Mouse (Mus musculus) embryonic fibroblast, embryonic 13.5 days (primary cell): Measurements from ENCODE around the gene Nrxn1. TPM values are rescaled to one million over a fixed set of nuclear protein-coding genes. Genes with fewer than 3 reads are reported as not detected.
"Not testable (repeated sequence)": the region's sequence is repeated elsewhere in the genome, so short reads cannot be mapped to it uniquely, and the experiment has no call there.

ENCODE experiments used
- H3K27ac ChIP-seq: 2 replicates; pipeline ENCODE4 v1.5.1; 2012; ENCODE audit warnings: low read length, control low read depth, inconsistent platforms; ENCODE audit not compliant: insufficient read depth
- H3K4me1 ChIP-seq: 2 replicates; pipeline ENCODE4 v1.6.1; 2011; ENCODE audit warnings: low read length; ENCODE audit not compliant: control insufficient read depth, insufficient read depth
- H3K4me3 ChIP-seq: 2 replicates; pipeline ENCODE4 v1.5.1; 2011; ENCODE audit warnings: mild to moderate bottlenecking, control low read depth, low read length; ENCODE audit not compliant: insufficient read depth
- CTCF ChIP-seq: IDR thresholded peaks from 2 replicates; pipeline ENCODE4 v1.5.1; 2011; ENCODE audit warnings: mild to moderate bottlenecking, control low read depth, low read length, moderate library complexity, borderline replicate concordance; ENCODE audit not compliant: insufficient read depth
- POLR2A ChIP-seq: IDR thresholded peaks from 2 replicates; pipeline ENCODE4 v1.6.1; 2011; ENCODE audit warnings: low read depth, mild to moderate bottlenecking, control low read depth, low read length, moderate library complexity
- polyA plus RNA-seq: library from polyadenylated mRNA; stranded (reverse); fragments of >200 nt; gene quantifications from 2 replicates; pipeline ENCODE4 v1.2.4, GENCODE M21; 2011; ENCODE audit warnings: low read depth; ENCODE audit not compliant: missing spikeins, insufficient read length

Nrxn1 gene
- polyA plus RNA-seq, 1 experiment, result 1.3 TPM

DNA sequence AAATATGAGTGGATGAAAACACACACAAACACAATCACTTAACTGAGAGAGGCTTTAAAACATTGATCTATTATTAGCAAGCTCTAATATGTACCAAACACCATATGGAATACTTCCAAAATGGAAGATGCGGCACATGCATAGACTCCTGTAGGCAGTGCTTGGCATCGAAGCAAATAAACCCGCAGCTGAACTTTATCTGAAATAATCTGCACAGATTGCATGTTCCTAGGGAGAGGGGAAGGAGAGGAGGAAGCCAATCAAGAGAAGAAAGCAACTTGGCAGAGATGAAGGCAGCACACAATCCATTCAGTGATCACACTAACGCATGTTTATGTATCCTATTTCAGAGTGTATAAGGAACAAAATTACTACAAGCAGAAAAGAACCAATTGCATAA is 542.5 kb downstream of the Nrxn1 start:
- Histone ChIP-seq H3K4me3 (no peak overlapping the region), H3K4me1 (no peaks in the 10 kb centered on the region), H3K27ac (no peak overlapping the region)
- TF ChIP-seq POLR2A (no peak), CTCF (no peak)

GRCm38 (mm10) chr17:90546806-90547205 is 546.1 kb downstream of the Nrxn1 start:
- H3K4me3 ChIP-seq, result no peak overlapping the region
- no peak overlapping the region for H3K27ac ChIP-seq
- no peaks in the 10 kb centered on the region for H3K4me1 ChIP-seq
- no peak for TF ChIP-seq CTCF
- no peak for TF ChIP-seq POLR2A

- no peak overlapping the region for H3K4me3 ChIP-seq
- H3K4me1 ChIP-seq, result no peaks in the 10 kb centered on the region
- H3K27ac ChIP-seq, result no peak overlapping the region
- TF ChIP-seq CTCF, result no peak
- no peak for TF ChIP-seq POLR2A
These were observed 548.1 kb downstream of the Nrxn1 start for GRCm38 (mm10) chr17:90544639-90545259.

GRCm38 (mm10) chr17:90543986-90544638 is 548.8 kb downstream of the Nrxn1 start:
- no peak overlapping the region for H3K4me3 ChIP-seq
- H3K4me1 ChIP-seq, result no peaks in the 10 kb centered on the region
- no peak overlapping the region for H3K27ac ChIP-seq
- TF ChIP-seq CTCF, result no peak
- no peak for TF ChIP-seq POLR2A

- no peak overlapping the region for H3K27ac ChIP-seq
- no peak overlapping the region for H3K4me3 ChIP-seq
- H3K4me1 ChIP-seq, result no peaks in the 10 kb centered on the region
- TF ChIP-seq CTCF (no peak), POLR2A (no peak)
These were observed 561.4 kb downstream of the Nrxn1 start for GRCm38 (mm10) chr17:90531443-90531842.

GRCm38 (mm10) chr17:90506026-90506425 is 586.8 kb downstream of the Nrxn1 start:
- no peak for TF ChIP-seq CTCF
- TF ChIP-seq POLR2A, result no peak
- no peaks in the 10 kb centered on the region for H3K4me1 ChIP-seq
- H3K4me3 ChIP-seq, result no peak overlapping the region
- H3K27ac ChIP-seq, result no peak overlapping the region

DNA sequence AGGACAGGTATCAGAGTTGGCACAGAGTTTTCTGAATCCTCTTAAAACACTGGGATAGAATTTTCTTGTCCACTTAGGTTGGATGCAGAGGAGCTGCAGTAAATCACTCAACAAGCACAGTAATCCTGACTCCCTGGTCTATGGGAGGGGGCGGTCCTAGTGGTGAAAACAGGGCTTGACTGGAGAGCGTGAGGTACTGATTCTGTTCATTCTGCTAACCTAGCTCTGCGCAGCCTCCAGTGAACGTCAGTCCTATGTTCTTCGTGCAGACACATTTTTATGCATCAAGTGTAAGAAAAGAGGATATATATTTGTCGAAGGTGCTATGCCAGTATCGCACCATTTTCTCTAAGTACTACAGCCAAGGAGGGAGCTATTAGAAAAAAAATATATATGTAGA is 588.9 kb downstream of the Nrxn1 start:
- not testable (repeated sequence) for H3K27ac ChIP-seq, H3K4me1 ChIP-seq

DNA sequence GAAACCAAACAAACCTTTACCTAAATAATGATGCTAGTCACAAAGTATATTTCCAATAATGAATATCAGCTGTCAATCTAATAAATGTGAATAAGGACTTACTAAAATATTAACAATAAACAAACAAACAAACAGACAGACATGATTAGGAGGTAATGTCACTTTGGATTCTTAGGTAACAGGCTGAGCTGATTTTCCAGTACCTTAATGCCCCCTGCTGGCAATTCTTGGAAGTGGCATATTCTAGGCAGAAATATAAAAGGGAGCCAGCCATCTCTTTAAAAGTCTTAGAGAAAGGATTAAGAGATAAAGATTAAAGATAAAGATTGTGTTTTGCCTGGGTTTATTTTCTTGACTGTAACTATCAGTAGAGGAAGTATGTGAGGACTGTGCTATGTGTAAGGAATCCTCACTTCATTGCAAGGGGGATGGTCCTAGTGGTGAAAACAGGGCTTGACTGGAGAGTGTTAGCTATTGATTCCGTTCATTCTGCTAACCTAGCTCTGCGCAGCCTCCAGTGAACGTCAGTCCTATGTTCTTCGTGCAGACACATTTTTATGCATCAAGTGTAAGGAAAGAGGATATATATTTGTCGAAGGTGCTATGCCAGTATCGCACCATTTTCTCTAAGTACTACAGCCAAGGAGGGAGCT is 591.7 kb downstream of the Nrxn1 start:
- TF ChIP-seq POLR2A, result no peak
- TF ChIP-seq CTCF, result no peak
- no peak overlapping the region for H3K27ac ChIP-seq
- no peak overlapping the region for H3K4me3 ChIP-seq
- no peaks in the 10 kb centered on the region for H3K4me1 ChIP-seq

More for the DNA sequence above, 588.9 kb downstream of the Nrxn1 start:
- not testable (repeated sequence) for H3K4me3 ChIP-seq

DNA sequence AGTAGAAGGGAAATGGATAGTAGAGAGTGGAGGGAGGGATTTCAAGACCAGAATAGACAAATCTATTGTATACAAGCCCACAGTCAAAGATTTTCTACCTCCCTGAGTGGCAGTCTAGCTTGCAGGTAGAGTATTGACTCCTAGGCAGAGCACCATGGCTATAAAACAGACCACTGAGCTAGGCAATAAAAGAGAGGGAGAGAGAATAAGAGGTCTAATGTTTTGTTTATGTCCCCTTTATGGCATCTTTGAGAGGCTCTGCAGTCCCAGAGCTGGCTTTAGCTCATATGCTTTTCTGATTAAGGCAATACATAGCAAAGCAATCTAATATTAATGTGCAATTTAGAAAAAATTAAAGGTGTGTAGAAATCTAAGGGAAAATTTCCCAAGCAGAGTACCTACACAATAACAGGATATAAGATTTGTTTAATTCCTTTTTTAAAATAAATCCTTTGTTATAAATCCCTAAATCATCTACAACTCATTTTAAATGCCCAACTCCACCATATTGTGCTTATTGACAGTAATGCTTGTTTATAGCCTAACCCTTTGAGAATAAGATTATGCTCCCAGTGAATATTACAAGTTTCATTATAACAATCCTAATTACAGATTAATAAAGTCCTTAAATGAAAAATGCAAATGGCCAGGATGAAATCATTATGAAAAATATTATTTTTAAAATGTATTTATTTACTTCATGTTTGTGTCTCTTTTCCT is 613.2 kb downstream of the Nrxn1 start:
- H3K4me1 ChIP-seq, result no peaks in the 10 kb centered on the region
- no peak for TF ChIP-seq POLR2A
- no peak for TF ChIP-seq CTCF
- H3K4me3 ChIP-seq, result no peak overlapping the region
- no peak overlapping the region for H3K27ac ChIP-seq

DNA sequence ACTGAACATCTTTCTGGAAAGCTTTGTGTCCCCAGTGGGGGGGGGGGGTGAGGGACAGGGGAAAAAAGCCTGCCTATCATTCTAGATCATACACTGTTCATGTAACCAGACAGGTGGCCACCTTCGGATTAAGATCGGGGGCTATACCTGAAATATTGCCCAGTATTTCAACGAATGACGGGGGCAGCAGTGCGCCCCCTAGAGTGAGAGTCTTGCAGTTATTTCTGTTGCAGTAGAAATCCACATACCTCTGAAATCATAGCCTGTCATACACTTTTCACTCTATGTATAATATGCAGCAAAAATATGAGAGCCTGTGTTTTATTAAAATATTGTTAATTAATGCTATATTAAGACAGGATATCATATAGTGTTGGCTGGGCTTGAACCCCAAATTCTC is 636.1 kb downstream of the Nrxn1 start:
- TF ChIP-seq POLR2A (no peak), CTCF (no peak)
- Histone ChIP-seq H3K4me1 (no peaks in the 10 kb centered on the region), H3K4me3 (no peak overlapping the region), H3K27ac (no peak overlapping the region)
